Mouse (Mus musculus) hindbrain, embryonic 14.5 days (tissue): Measurements from ENCODE around the gene Herc2. TPM values are rescaled to one million over a fixed set of nuclear protein-coding genes. Genes with fewer than 3 reads are reported as not detected.

Source experiments
- ATAC-seq: fragments of 200-750 bp; cut with Nextera tagmentation; 2 replicates; pipeline ENCODE4 v1.8.0; 2017; ENCODE audit warnings: moderate number of reproducible peaks, mild to moderate bottlenecking, moderate TSS enrichment, moderate library complexity; ENCODE audit not compliant: low FRiP score
- DNase-seq: peaks from one replicate; pipeline ENCODE4 v3.0.0-alpha.2; 2015; ENCODE audit warnings: low spot score
- H3K27ac ChIP-seq: fragments of 300-500 bp; sonication (generic); 2 replicates; pipeline ENCODE4 v1.5.1; 2014; ENCODE audit warnings: mild to moderate bottlenecking, moderate library complexity
- H3K27me3 ChIP-seq: fragments of 300-500 bp; sonication (generic); 2 replicates; pipeline ENCODE4 v1.6.1; 2014; ENCODE audit warnings: mild to moderate bottlenecking, low read length, mixed read lengths; ENCODE audit not compliant: control insufficient read depth, insufficient read depth
- H3K36me3 ChIP-seq: fragments of 300-500 bp; sonication (generic); replicated peaks from 2 replicates; pipeline ENCODE4 v1.6.1; 2014; ENCODE audit not compliant: control insufficient read depth, insufficient read depth
- H3K4me1 ChIP-seq: fragments of 300-500 bp; sonication (generic); replicated peaks from 2 replicates; pipeline ENCODE4 v1.6.1; 2014; ENCODE audit warnings: antibody characterized with exemption, low read length, mixed read lengths; ENCODE audit not compliant: control insufficient read depth, insufficient read depth
- H3K4me2 ChIP-seq: fragments of 300-500 bp; sonication (generic); replicated peaks from 2 replicates; pipeline ENCODE4 v1.6.1; 2014; ENCODE audit warnings: mild to moderate bottlenecking, moderate library complexity
- H3K4me3 ChIP-seq: fragments of 300-500 bp; sonication (generic); replicated peaks from 2 replicates; pipeline ENCODE4 v1.5.1; 2014; ENCODE audit warnings: mild to moderate bottlenecking, low read length
- H3K9ac ChIP-seq: fragments of 300-500 bp; sonication (generic); 2 replicates; pipeline ENCODE4 v1.6.1; 2014
- H3K9me3 ChIP-seq: fragments of 300-500 bp; sonication (generic); 2 replicates; pipeline ENCODE4 v1.6.1; 2016; ENCODE audit warnings: low read length; ENCODE audit not compliant: control insufficient read depth
- WGBS: fragments of 180-500 bp; shearing (Covaris S2); extraction: QIAGEN DNeasy Blood & Tissue Kit; methylation state at CpG from one replicate; pipeline ENCODE4 v1.1.7; 2014; 5-methylcytosine and 5-hydroxymethylcytosine counted together
- polyA plus RNA-seq: library from polyadenylated mRNA; unstranded; fragments of >200 nt; fragmentation: Nextera tagmentation; extraction: Ambion mirVana; gene quantifications from 2 replicates; pipeline ENCODE4 v1.2.1, GENCODE M21; 2014

Gene Herc2
- polyA plus RNA-seq, 1 experiment from 2014 or later, result 57.4 TPM

DNA sequence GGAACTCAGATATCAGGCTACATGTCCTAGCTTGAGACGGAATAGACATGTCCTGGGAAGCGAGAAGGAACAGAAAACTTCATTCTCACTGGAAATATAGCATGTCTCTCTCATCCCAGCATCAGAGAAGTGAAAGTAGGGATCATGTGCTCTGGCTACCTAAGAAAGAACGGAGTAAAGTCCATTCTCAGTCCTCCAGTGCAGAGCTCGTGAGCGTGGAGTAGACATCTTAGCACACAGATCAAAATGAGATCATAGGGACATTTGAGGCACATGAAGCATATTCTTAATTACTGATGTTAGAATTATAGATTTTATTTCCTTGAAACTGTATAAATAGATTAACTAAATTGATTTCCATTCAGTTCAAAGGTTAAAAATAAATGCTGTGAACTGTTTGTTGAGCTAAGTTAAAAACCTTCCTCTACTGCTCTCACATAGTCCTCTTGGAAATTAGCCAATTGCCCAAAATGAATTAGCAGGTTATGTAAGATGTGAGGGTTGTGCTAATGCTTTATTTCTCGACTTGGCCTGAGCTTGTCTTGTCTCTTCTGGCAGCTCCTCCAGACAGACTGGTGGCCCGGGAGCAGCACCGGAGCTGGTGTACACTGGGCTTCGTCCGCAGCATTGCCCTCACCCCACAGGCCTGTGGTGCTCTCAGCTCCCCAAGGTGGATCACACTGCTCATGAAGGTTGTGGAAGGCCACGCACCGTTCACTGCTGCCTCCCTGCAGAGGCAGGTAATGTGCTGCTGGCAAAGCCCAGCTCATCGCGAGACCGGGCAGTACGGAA is 102.1 kb downstream of the Herc2 start:
- Histone ChIP-seq H3K9me3 (no peaks in the 10 kb centered on the region), H3K27me3 (no peaks in the 10 kb centered on the region), H3K9ac (no peak overlapping the region), H3K4me3 (no peak overlapping the region), H3K27ac (no peak overlapping the region), H3K4me2 (no peak overlapping the region), H3K36me3 (peaks cover 89% of the 10 kb centered on the region), H3K4me1 (no peaks in the 10 kb centered on the region)
- no peak for ATAC-seq
- 96% methylated on average over 16 of the region's 16 CpGs for WGBS
- no peak for DNase-seq

DNA sequence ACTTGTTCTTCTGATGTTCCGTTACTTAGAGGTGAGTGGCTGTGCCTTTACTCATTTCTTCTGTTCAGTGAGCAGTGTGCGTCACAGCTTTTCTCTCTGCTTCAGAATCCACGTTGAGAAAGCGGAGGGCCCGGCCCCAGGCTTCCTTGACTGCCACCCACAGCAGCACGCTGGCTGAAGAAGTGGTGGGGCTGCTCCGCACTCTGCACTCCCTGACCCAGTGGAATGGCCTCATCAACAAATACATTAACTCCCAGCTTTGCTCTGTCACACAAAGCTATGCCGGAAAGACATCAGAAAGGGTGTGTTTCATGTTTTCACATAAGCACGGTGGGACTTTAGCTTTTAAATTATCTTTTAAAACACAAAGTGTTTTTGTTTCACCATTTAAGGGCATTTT is 103.2 kb downstream of the Herc2 start:
- H3K4me3 ChIP-seq, result no peak overlapping the region
- H3K4me2 ChIP-seq, result no peak overlapping the region
- DNase-seq (no peak), ATAC-seq (no peak)
- no peaks in the 10 kb centered on the region for H3K4me1 ChIP-seq
- no peak overlapping the region for H3K9ac ChIP-seq
- H3K36me3 ChIP-seq, result peaks cover 89% of the 10 kb centered on the region
- H3K9me3 ChIP-seq, result no peaks in the 10 kb centered on the region
- no peak overlapping the region for H3K27ac ChIP-seq
- WGBS, result 94% methylated on average over 9 of the region's 9 CpGs
- H3K27me3 ChIP-seq, result no peaks in the 10 kb centered on the region

DNA sequence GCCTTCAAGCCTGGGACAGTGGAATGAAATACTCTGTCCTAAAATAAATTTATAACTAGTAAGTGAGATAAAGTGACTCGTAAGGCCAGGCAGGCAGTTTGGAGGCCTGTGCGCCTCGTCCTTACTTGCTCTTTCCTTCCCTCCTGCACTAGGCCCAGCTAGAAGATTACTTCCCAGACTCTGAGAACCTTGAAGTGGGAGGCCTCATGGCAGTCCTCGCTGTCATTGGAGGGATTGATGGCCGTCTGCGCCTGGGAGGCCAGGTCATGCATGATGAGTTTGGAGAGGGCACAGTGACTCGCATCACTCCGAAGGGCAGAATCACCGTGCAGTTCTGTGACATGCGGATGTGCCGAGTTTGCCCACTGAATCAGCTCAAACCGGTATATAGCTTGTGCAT is 103.6 kb downstream of the Herc2 start:
- DNase-seq (no peak), ATAC-seq (no peak)
- Histone ChIP-seq H3K27ac (no peak overlapping the region), H3K4me3 (no peak overlapping the region), H3K4me1 (no peaks in the 10 kb centered on the region), H3K27me3 (no peaks in the 10 kb centered on the region), H3K9me3 (no peaks in the 10 kb centered on the region), H3K4me2 (no peak overlapping the region), H3K36me3 (peaks cover 90% of the 10 kb centered on the region), H3K9ac (no peak overlapping the region)
- WGBS, result 91% methylated on average over 12 of the region's 12 CpGs

- Histone ChIP-seq H3K4me3 (no peak overlapping the region), H3K4me1 (no peaks in the 10 kb centered on the region), H3K27ac (no peak overlapping the region), H3K27me3 (no peaks in the 10 kb centered on the region), H3K9me3 (no peaks in the 10 kb centered on the region), H3K9ac (no peak overlapping the region), H3K36me3 (peaks cover 47% of the 10 kb centered on the region), H3K4me2 (no peak overlapping the region)
- DNase-seq, result no peak
- ATAC-seq, result no peak
- 95% methylated on average over 4 of the region's 4 CpGs for WGBS
Observed at GRCm38 (mm10) chr7:56163316-56163715, 113.3 kb downstream of the Herc2 start.

DNA sequence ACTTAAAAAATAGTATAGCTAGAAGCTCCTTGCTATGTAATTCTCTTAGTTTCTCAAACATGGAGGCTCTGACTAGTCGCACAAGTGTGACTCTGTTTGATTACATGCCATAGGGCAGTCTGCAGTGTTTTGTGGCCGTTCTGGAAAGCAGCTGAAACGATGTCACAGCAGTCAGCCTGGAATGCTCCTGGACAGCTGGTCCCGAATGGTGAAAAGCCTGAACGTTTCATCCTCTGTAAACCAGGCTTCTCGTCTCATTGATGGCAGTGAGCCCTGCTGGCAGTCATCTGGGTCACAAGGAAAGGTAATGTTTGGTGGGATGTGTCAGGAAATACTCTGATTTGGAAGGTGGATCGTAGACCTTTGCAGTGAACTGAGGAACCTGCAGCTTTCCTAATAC is 118.7 kb downstream of the Herc2 start:
- Histone ChIP-seq H3K27me3 (no peaks in the 10 kb centered on the region), H3K36me3 (peaks cover 51% of the 10 kb centered on the region), H3K27ac (no peak overlapping the region), H3K4me3 (no peak overlapping the region), H3K9me3 (no peaks in the 10 kb centered on the region), H3K4me2 (no peak overlapping the region), H3K9ac (no peak overlapping the region), H3K4me1 (no peaks in the 10 kb centered on the region)
- ATAC-seq (no peak), DNase-seq (no peak)
- 71% methylated on average over 7 of the region's 7 CpGs for WGBS

DNA sequence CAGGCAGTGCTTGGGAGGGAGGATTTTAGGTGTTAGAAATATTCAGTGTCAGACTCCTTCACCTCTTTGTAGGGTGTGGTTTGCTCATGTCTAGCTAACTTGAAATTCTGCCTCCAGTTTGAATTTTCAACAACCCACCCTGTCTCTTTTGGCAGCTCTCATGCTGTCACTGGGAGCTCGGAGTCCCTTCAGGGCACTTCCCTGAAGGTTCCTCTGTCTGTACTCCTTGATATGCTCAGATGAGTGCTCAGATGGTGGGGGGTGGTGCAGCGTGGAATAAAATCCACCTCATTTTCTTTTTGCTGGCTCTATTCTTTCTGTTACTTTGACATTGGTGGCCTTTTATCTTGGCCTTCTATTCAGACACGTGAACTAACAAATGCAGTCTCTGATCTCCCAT is 127.4 kb downstream of the Herc2 start:
- no peaks in the 10 kb centered on the region for H3K27me3 ChIP-seq
- H3K4me1 ChIP-seq, result no peaks in the 10 kb centered on the region
- ATAC-seq (no peak), DNase-seq (no peak)
- 62% methylated on average over 3 of the region's 3 CpGs for WGBS
- no peaks in the 10 kb centered on the region for H3K9me3 ChIP-seq
- H3K36me3 ChIP-seq, result peaks cover 41% of the 10 kb centered on the region
- no peak overlapping the region for H3K27ac ChIP-seq
- H3K4me2 ChIP-seq, result no peak overlapping the region
- no peak overlapping the region for H3K9ac ChIP-seq
- H3K4me3 ChIP-seq, result no peak overlapping the region

DNA sequence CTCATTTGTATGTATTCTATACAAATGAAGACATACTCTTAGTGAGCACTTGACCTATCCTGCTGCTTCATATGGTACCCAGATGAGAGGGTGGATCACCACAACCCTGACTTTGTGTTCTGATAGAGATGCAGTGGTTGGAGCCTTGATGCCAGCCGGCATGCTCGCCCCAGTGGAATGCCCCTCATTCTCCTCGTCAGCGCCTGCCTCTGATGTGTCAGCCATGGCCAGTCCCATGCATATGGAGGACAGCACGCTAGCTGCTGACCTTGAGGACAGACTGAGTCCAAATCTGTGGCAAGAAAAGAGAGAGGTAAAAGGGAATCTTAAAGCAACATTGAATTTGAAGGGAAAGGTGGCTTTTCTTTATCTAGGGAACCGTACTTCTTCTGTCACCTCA is 141.0 kb downstream of the Herc2 start:
- no peak overlapping the region for H3K4me3 ChIP-seq
- no peak overlapping the region for H3K9ac ChIP-seq
- peaks cover 79% of the 10 kb centered on the region for H3K36me3 ChIP-seq
- ATAC-seq (no peak), DNase-seq (no peak)
- no peaks in the 10 kb centered on the region for H3K27me3 ChIP-seq
- no peaks in the 10 kb centered on the region for H3K9me3 ChIP-seq
- no peak overlapping the region for H3K27ac ChIP-seq
- no peak overlapping the region for H3K4me2 ChIP-seq
- no peaks in the 10 kb centered on the region for H3K4me1 ChIP-seq
- 95% methylated on average over 6 of the region's 6 CpGs for WGBS

DNA sequence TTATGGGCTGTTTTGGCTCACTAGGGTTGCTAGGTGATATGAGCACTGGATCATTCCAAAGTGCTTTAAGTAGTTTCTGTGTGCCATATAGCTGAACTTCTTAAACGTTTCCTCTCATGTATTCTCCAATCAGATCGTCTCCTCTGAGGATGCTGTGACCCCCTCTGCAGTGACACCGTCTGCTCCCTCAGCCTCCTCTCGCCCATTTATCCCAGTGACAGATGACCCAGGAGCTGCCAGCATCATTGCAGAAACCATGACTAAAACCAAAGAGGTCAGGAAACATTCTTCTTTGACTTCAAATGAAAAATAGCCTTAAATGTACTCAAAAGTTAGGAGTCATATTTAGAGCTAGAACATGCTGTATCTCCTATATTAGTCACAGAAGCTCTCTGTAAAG is 141.7 kb downstream of the Herc2 start:
- Histone ChIP-seq H3K27me3 (no peaks in the 10 kb centered on the region), H3K27ac (no peak overlapping the region), H3K9me3 (no peaks in the 10 kb centered on the region), H3K4me3 (no peak overlapping the region), H3K9ac (no peak overlapping the region), H3K4me1 (no peaks in the 10 kb centered on the region), H3K4me2 (no peak overlapping the region), H3K36me3 (peaks cover 81% of the 10 kb centered on the region)
- no peak for DNase-seq
- no peak for ATAC-seq
- WGBS, result 73% methylated on average over 4 of the region's 4 CpGs

GRCm38 (mm10) chr7:56201483-56202218 is 151.7 kb downstream of the Herc2 start:
- Histone ChIP-seq H3K27me3 (no peaks in the 10 kb centered on the region), H3K9me3 (no peaks in the 10 kb centered on the region), H3K4me1 (no peaks in the 10 kb centered on the region), H3K36me3 (peaks cover 89% of the 10 kb centered on the region), H3K27ac (no peak overlapping the region), H3K4me2 (no peak overlapping the region), H3K4me3 (no peak overlapping the region), H3K9ac (no peak overlapping the region)
- no peak for DNase-seq
- no peak for ATAC-seq
- WGBS, result 96% methylated on average over 10 of the region's 10 CpGs
